Mouse (Mus musculus) myocyte (in vitro differentiated cells): ENCODE data around the gene Fgd3. TPM values are rescaled to one million over a fixed set of nuclear protein-coding genes. Genes with fewer than 3 reads are reported as not detected.
A peak's percentile ranks its signal among the peaks of the same experiment; 100 is the strongest.

Experiments
- H3K27me3 ChIP-seq: one replicate; pipeline ENCODE4 v1.6.1; 2011; ENCODE audit not compliant: control insufficient read depth, insufficient read depth, insufficient read length
- H3K36me3 ChIP-seq: one replicate; pipeline ENCODE4 v1.6.1; 2011; ENCODE audit not compliant: control insufficient read depth, insufficient read depth
- H3K4me2 ChIP-seq: one replicate; pipeline ENCODE4 v1.6.1; 2011; ENCODE audit warnings: low read depth, control low read depth
- H3K4me3 ChIP-seq: one replicate; pipeline ENCODE4 v1.5.1; 2011; ENCODE audit warnings: mild to moderate bottlenecking, control low read depth, moderate library complexity
- H3K79me2 ChIP-seq: one replicate; pipeline ENCODE4 v1.6.1; 2011; ENCODE audit not compliant: control insufficient read depth, insufficient read depth
- H3ac ChIP-seq: one replicate; pipeline ENCODE4 v1.6.1; 2011; ENCODE audit not compliant: control insufficient read depth, insufficient read length
- CEBPB ChIP-seq: IDR thresholded peaks from 2 replicates; pipeline ENCODE4 v1.6.1; 2011; ENCODE audit warnings: mild to moderate bottlenecking, moderate library complexity; ENCODE audit not compliant: poor library complexity, insufficient read depth, severe bottlenecking
- E2F4 ChIP-seq: IDR thresholded peaks from one replicate; pipeline ENCODE4 v1.6.1; 2011; ENCODE audit warnings: mild to moderate bottlenecking, control low read depth, moderate library complexity; ENCODE audit not compliant: insufficient read depth
- MAX ChIP-seq: IDR thresholded peaks from one replicate; pipeline ENCODE4 v1.6.1; 2011; ENCODE audit warnings: low read depth, mild to moderate bottlenecking, control low read depth
- MYOD1 ChIP-seq, 3 experiments: IDR thresholded peaks; one replicate each; pipeline ENCODE4 v1.6.1; 2011; ENCODE audit warnings: control low read depth in 2 of 3, low read depth in 2 of 3, mild to moderate bottlenecking in 2 of 3, moderate library complexity in 1 of 3; ENCODE audit not compliant: insufficient read length in 2 of 3, control insufficient read depth in 1 of 3
- MYOG ChIP-seq, 3 experiments: IDR thresholded peaks; one replicate each; pipeline ENCODE4 v1.6.1; 2011; ENCODE audit warnings: control low read depth in 2 of 3, low read depth in 2 of 3, mild to moderate bottlenecking in 2 of 3; ENCODE audit not compliant: insufficient read length in 2 of 3, control insufficient read depth in 1 of 3, insufficient read depth in 1 of 3
- POLR2A ChIP-seq: IDR thresholded peaks from one replicate; pipeline ENCODE4 v1.6.1; 2011; ENCODE audit warnings: low read depth, mild to moderate bottlenecking, control low read depth, moderate library complexity; ENCODE audit not compliant: insufficient read length
- POLR2AphosphoS2 ChIP-seq: IDR thresholded peaks from one replicate; pipeline ENCODE4 v1.6.1; 2011; ENCODE audit warnings: low read depth, control low read depth; ENCODE audit not compliant: insufficient read length
- REST ChIP-seq: IDR thresholded peaks from one replicate; pipeline ENCODE4 v1.6.1; 2011; ENCODE audit warnings: mild to moderate bottlenecking, control low read depth, moderate library complexity; ENCODE audit not compliant: insufficient read depth, insufficient read length
- SRF ChIP-seq: IDR thresholded peaks from one replicate; pipeline ENCODE4 v1.6.1; 2011; ENCODE audit warnings: low read depth; ENCODE audit not compliant: control insufficient read depth, insufficient read length
- TCF12 ChIP-seq: IDR thresholded peaks from one replicate; pipeline ENCODE4 v1.6.1; 2011; ENCODE audit warnings: mild to moderate bottlenecking, control low read depth; ENCODE audit not compliant: poor library complexity, insufficient read depth, severe bottlenecking
- TCF3 ChIP-seq: IDR thresholded peaks from one replicate; pipeline ENCODE4 v1.6.1; 2011; ENCODE audit warnings: low read depth, control low read depth; ENCODE audit not compliant: insufficient read length
- USF1 ChIP-seq: IDR thresholded peaks from one replicate; pipeline ENCODE4 v1.6.1; 2011; ENCODE audit warnings: low read depth, mild to moderate bottlenecking, control low read depth, moderate library complexity
- polyA plus RNA-seq: library from polyadenylated mRNA; unstranded; fragments of >200 nt; fragmentation: generic; extraction: Trizol; gene quantifications from one replicate; pipeline ENCODE4 v1.2.1, GENCODE M21; 2012; ENCODE audit warnings: missing spikeins

Fgd3 gene
- polyA plus RNA-seq, 1 experiment: 15.5 TPM

DNA sequence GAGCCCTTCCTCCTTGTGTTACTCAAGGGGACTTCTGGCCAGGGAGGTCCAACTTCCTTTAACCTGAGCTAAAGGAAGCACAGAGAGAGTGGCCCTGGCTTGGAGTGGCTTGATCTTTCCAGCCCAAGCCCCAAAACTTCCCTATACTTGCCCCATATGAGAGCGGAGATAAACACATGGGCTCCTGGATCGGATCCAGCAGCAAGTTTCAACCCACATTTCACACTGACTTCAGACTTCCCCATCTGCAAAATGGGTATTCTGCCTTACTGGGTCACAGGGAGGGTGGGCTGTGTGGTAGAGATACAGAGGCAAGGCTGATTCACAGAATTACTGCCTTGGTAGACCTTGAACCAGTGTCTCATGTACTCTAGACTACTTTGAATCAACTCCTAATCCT lies 76.6 kb downstream of the Fgd3 start:
- Histone ChIP-seq H3K4me2 (no peak overlapping the region), H3K79me2 (no peaks in the 10 kb centered on the region), H3ac (no peak overlapping the region), H3K27me3 (no peaks in the 10 kb centered on the region), H3K4me3 (no peak overlapping the region), H3K36me3 (no peaks in the 10 kb centered on the region)
- TF ChIP-seq MYOD1 (IDR thresholded peaks at IDR 0.05; ENCODE audit: control insufficient read depth in 1 of 3, insufficient read length in 2 of 3, low read depth in 2 of 3) (no peak), POLR2A (no peak), USF1 (no peak)

- Histone ChIP-seq H3K27me3 (no peaks in the 10 kb centered on the region), H3K79me2 (no peaks in the 10 kb centered on the region), H3K4me2 (no peak overlapping the region), H3K36me3 (no peaks in the 10 kb centered on the region), H3K4me3 (no peak overlapping the region), H3ac (no peak overlapping the region)
- TF ChIP-seq TCF3 (no peak), SRF (no peak), MYOD1 (IDR thresholded peaks at IDR 0.05; ENCODE audit: control insufficient read depth in 1 of 3, insufficient read length in 2 of 3, low read depth in 2 of 3) (no peak), POLR2AphosphoS2 (no peak), TCF12 (no peak), POLR2A (no peak), CEBPB (no peak)
These were observed 77.6 kb downstream of the Fgd3 start for GRCm38 (mm10) chr13:49242321-49243065.

- TF ChIP-seq USF1 (no peak), MYOD1 (IDR thresholded peaks at IDR 0.05; ENCODE audit: control insufficient read depth in 1 of 3, insufficient read length in 2 of 3, low read depth in 2 of 3) (peak in 2 of 3 experiments; percentile 41 to 43), POLR2A (no peak), TCF12 (no peak), SRF (no peak), MYOG (IDR thresholded peaks at IDR 0.05; ENCODE audit: control insufficient read depth in 1 of 3, insufficient read depth in 1 of 3, insufficient read length in 2 of 3, low read depth in 2 of 3) (peak in 1 of 3 experiments; percentile 59), TCF3 (no peak), REST (no peak), MAX (no peak), POLR2AphosphoS2 (no peak), E2F4 (no peak), CEBPB (no peak)
- H3K4me2 ChIP-seq: no peak overlapping the region
- no peak overlapping the region for H3K4me3 ChIP-seq
- no peaks in the 10 kb centered on the region for H3K36me3 ChIP-seq
- no peak overlapping the region for H3ac ChIP-seq
- no peaks in the 10 kb centered on the region for H3K79me2 ChIP-seq
- no peaks in the 10 kb centered on the region for H3K27me3 ChIP-seq
These were observed 81.4 kb downstream of the Fgd3 start for GRCm38 (mm10) chr13:49238737-49239136.

DNA sequence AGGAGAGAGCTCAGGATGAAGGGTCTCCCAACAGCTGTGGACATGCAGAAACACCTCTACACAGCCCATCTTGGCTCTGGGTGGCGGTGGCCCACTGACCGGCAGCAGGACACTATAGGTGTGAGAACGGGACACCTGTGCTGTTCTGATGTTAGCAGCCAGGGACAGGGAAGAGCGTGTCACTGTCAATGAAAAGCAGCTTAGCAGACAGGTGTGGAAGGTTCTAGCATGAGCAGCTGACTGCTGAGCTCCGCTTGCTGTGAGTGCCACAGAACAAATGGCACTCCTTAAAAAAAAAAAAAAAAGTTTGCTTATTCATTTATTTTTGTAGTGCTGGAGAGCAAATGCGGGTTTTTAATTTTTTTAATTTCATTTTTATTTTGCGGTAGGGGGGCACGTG lies 82.5 kb downstream of the Fgd3 start:
- H3K36me3 ChIP-seq: no peaks in the 10 kb centered on the region
- no peaks in the 10 kb centered on the region for H3K27me3 ChIP-seq
- H3ac ChIP-seq: no peak overlapping the region
- no peak overlapping the region for H3K4me2 ChIP-seq
- no peak overlapping the region for H3K4me3 ChIP-seq
- no peak for TF ChIP-seq REST
- peak in 1 of 3 experiments; percentile 81 for TF ChIP-seq MYOG (IDR thresholded peaks at IDR 0.05; ENCODE audit: control insufficient read depth in 1 of 3, insufficient read depth in 1 of 3, insufficient read length in 2 of 3, low read depth in 2 of 3)
- TF ChIP-seq MYOD1 (IDR thresholded peaks at IDR 0.05; ENCODE audit: control insufficient read depth in 1 of 3, insufficient read length in 2 of 3, low read depth in 2 of 3): peak in 2 of 3 experiments; percentile 45 to 61
- no peaks in the 10 kb centered on the region for H3K79me2 ChIP-seq

- Histone ChIP-seq H3K27me3 (no peaks in the 10 kb centered on the region), H3ac (no peak overlapping the region), H3K4me2 (no peak overlapping the region), H3K79me2 (no peaks in the 10 kb centered on the region), H3K36me3 (no peaks in the 10 kb centered on the region), H3K4me3 (no peak overlapping the region)
- TF ChIP-seq E2F4 (no peak), REST (no peak), POLR2A (no peak), TCF3 (no peak), SRF (no peak), MYOG (IDR thresholded peaks at IDR 0.05; ENCODE audit: control insufficient read depth in 1 of 3, insufficient read depth in 1 of 3, insufficient read length in 2 of 3, low read depth in 2 of 3) (no peak), USF1 (no peak), TCF12 (no peak), MYOD1 (IDR thresholded peaks at IDR 0.05; ENCODE audit: control insufficient read depth in 1 of 3, insufficient read length in 2 of 3, low read depth in 2 of 3) (no peak), POLR2AphosphoS2 (no peak), CEBPB (no peak), MAX (no peak)
These were observed 85.4 kb downstream of the Fgd3 start for GRCm38 (mm10) chr13:49234711-49235110.
